8 mouse cellular contexts compared by ENCODE assay signal in the genomic region with DNA sequence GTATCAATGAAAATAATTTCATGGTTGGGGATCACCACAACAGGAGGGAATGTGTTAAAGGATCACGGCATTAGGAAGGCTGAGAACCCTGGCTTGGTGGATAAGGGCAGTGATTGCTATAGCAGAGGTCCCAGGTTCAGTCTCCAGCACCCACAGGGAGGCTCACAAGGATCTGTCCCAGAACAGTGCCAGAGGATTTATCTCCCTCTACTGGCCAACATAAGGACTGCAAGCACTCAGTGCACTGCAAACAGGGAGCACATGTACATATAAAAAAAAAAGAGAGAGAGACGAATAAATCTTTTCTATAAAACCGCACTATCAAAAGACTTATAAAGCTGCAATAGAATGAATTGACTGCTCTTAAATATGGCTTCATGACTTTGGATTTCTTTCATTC. TPM values are rescaled to one million over a fixed set of nuclear protein-coding genes. Genes with fewer than 3 reads are reported as not detected.
A peak's percentile ranks its signal among the peaks of the same experiment; 100 is the strongest.
DNase-seq lines count a peak whose midpoint lies in the region; ATAC-seq and TF ChIP-seq lines count a peak whose summit lies in the region.
"Had no signal": no experiment of that assay in that cellular context is flagged by ENCODE, and none has a peak within 500 bp of the region (broad histone marks: within the 10 kb centered on the region; RNA-seq: fewer than 3 reads in every experiment).

No protein-coding gene starts in this region.

- no peaks in the 10 kb centered on the region for H3K9me3 ChIP-seq in forebrain, embryonic 15.5 days
- H3K9me3 ChIP-seq: forebrain, embryonic 10.5 days had no signal

- no peak overlapping the region for H3K4me3 ChIP-seq in cortical plate, adult 2 months (ENCODE audit: insufficient read depth, low read length)
- H3K4me3 ChIP-seq in forebrain, embryonic 15.5 days: no peak overlapping the region
- H3K4me3 ChIP-seq: forebrain, embryonic 10.5 days had no signal

- H3K36me3 ChIP-seq in forebrain, embryonic 15.5 days: no peaks in the 10 kb centered on the region
- H3K36me3 ChIP-seq: forebrain, embryonic 10.5 days had no signal

- DNase-seq in kidney, adult 9 months: peak; percentile 43
- DNase-seq in kidney, postnatal 4 days: no peak
- peak; percentile 11 for DNase-seq in thymus, postnatal 4 days
- no peak for DNase-seq in thymus, adult 18-20 months
- no peak for DNase-seq in B cell, adult 2 months

- H3K27me3 ChIP-seq in forebrain, embryonic 15.5 days: no peaks in the 10 kb centered on the region

- WGBS in forebrain, embryonic 15.5 days: 82% methylated on average over 3 of the region's 3 CpGs

- H3K27ac ChIP-seq in cortical plate, adult 2 months (ENCODE audit: insufficient read depth, low read length): no peak overlapping the region
- no peak overlapping the region for H3K27ac ChIP-seq in forebrain, embryonic 15.5 days (replicated peaks)
- H3K27ac ChIP-seq: forebrain, embryonic 10.5 days had no signal

- no peak overlapping the region for H3K4me2 ChIP-seq in forebrain, embryonic 15.5 days (replicated peaks)

- no peaks in the 10 kb centered on the region for H3K4me1 ChIP-seq in cortical plate, adult 2 months (ENCODE audit: control insufficient read depth, insufficient read depth, low read length)
- H3K4me1 ChIP-seq in forebrain, embryonic 15.5 days: peaks cover 3% of the 10 kb centered on the region; the same call in 1 of the 2 replicates

- TF ChIP-seq POLR2A in cortical plate, adult 2 months (IDR thresholded peaks at IDR 0.05; ENCODE audit: extremely low read depth, insufficient read depth, low read length): no peak

- ATAC-seq in forebrain, embryonic 15.5 days (replicated peaks): no peak

- 0 out of 2 replicates have a peak, but pooled peaks have one; percentile 19 for TF ChIP-seq CTCF in cortical plate, adult 2 months (IDR thresholded peaks at IDR 0.05; ENCODE audit: extremely low read depth, insufficient read depth, low read length)

- H3K9ac ChIP-seq in forebrain, embryonic 15.5 days (replicated peaks): no peak overlapping the region

RNA-seq across cellular contexts. Expression of gene Wdr72, which starts 43.9 kb away (rescaled TPM):
- polyA plus RNA-seq in cortical plate, adult 2 months (2012; rRNA removed): 0.02 TPM in 1 of 2 replicates, not detected in the other
- polyA plus RNA-seq in forebrain, embryonic 15.5 days (2015; fragmentation: Nextera tagmentation; extraction: Ambion mirVana): 0.11 TPM in 1 of 2 replicates, not detected in the other

Comparison
In these comparisons a context has a peak if more than half of its experiments do, and no peak if none do; other contexts are left out.
1. DNase-seq: peak in kidney, adult 9 months (single experiment) and thymus, postnatal 4 days (single experiment); none in kidney, postnatal 4 days (0 of 2), thymus, adult 18-20 months (0 of 2) and B cell, adult 2 months (0 of 2).